Mouse (Mus musculus): ENCODE measurements around the gene Zfp526. TPM values are rescaled to one million over a fixed set of nuclear protein-coding genes. Genes with fewer than 3 reads are reported as not detected.
A peak's percentile ranks its signal among the peaks of the same experiment; 100 is the strongest.

Gene Zfp526
- total and polyA plus RNA-seq, 3 experiments, result 9.9 to 27.6 (median 20.8) TPM

DNA sequence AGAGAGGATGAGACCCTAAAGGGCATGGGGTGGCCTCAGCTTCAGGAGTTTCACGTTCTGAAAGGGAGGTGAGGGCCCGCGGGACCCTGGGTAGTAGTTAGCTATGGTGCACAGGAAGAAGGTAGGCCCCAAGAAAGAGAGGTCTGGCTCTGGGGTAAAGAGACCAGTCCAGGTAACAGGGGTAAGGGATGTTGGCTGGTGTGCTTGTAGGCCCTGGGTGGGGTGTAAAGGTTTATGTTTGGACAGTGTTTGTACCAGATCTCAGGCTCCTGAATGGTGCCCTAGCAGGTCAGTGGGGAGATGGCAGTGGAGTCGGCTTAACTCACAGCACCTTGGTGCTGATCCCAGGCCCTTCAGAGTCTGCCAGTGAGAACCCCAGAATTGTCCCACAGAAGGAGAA, 47.8 kb downstream of the Zfp526 start:
- peak overlapping the region; percentile 85 for H3K4me3 ChIP-seq (ENCODE audit: low read depth, low read length)
- peaks cover 74% of the 10 kb centered on the region for H3K4me1 ChIP-seq (ENCODE audit: insufficient read depth, low read depth, low read length)
- H3K27me3 ChIP-seq (ENCODE audit: insufficient read depth, low read length), result no peaks in the 10 kb centered on the region
- H3K36me3 ChIP-seq (replicated peaks), result peaks cover 45% of the 10 kb centered on the region
- TF ChIP-seq CTCF (IDR thresholded peaks at IDR 0.05; ENCODE audit: low read depth, low read length), result no peak
- DNase-seq (ENCODE audit: low spot score) (peak; percentile 5), ATAC-seq (ENCODE audit: extremely low read depth, insufficient number of reproducible peaks, low FRiP score, poor library complexity, severe bottlenecking) (no peak)
- no peaks in the 10 kb centered on the region for H3K9me3 ChIP-seq (replicated peaks)

DNA sequence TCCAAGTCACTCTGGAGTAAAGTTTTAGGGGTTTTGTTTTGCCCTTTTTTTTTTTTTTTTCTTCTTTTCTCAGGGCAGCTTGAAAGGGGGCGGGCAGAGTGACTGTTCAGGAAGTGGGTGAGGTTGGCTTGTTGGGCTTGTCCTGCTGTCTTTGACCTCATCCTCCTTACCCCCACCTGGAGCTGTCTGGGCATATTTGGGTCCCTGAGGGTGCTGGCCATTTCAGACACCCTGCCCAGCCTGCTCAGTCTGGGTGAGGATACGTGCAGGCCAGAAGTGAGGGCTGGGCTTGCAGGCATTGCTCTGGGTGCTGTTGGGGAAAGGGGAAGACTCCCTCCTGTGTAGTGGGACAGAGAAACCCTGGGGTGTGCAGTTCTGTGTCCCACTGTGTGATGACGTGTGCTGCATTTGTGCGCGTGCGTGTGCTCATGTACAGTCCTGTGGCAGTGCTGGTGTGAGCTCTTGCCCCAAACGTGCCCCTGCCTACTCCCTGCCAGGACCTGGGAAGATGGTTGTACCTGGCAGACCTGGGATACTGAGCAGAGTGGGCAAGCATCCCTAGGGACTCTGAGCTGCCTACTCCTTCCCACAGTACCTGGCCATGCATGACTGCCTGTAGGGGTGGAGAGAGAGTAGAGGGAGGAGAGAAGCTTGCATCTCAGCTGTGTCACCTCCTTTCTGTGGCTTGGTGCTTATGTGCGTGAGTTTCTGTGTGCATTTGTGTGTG, 48.5 kb downstream of the Zfp526 start:
- TF ChIP-seq CTCF (IDR thresholded peaks at IDR 0.05; ENCODE audit: low read depth, low read length) (no peak), GATA2 (IDR thresholded peaks at IDR 0.05; ENCODE audit: borderline replicate concordance, low read depth, low read length) (no peak), TAL1 (conservative IDR thresholded peaks at IDR 0.05; ENCODE audit: low read depth, low read length) (no peak), POLR2AphosphoS5 (IDR thresholded peaks at IDR 0.05; ENCODE audit: insufficient replicate concordance, low read depth, low read length) (no peak), GATA1 (IDR thresholded peaks at IDR 0.05; ENCODE audit: borderline replicate concordance, low read length) (no peak)
- ATAC-seq (ENCODE audit: extremely low read depth, insufficient number of reproducible peaks, low FRiP score, poor library complexity, severe bottlenecking) (no peak), DNase-seq (ENCODE audit: low spot score) (peak; percentile 14)
- H3K27me3 ChIP-seq (ENCODE audit: insufficient read depth, low read length), result no peaks in the 10 kb centered on the region
- H3K4me1 ChIP-seq (ENCODE audit: insufficient read depth, low read depth, low read length), result peaks cover 77% of the 10 kb centered on the region
- H3K4me3 ChIP-seq (ENCODE audit: low read depth, low read length), result peak overlapping the region; percentile 85; the same call in 1 of the 2 replicates
- H3K9me3 ChIP-seq (replicated peaks), result no peaks in the 10 kb centered on the region
- H3K36me3 ChIP-seq (replicated peaks), result peaks cover 50% of the 10 kb centered on the region

DNA sequence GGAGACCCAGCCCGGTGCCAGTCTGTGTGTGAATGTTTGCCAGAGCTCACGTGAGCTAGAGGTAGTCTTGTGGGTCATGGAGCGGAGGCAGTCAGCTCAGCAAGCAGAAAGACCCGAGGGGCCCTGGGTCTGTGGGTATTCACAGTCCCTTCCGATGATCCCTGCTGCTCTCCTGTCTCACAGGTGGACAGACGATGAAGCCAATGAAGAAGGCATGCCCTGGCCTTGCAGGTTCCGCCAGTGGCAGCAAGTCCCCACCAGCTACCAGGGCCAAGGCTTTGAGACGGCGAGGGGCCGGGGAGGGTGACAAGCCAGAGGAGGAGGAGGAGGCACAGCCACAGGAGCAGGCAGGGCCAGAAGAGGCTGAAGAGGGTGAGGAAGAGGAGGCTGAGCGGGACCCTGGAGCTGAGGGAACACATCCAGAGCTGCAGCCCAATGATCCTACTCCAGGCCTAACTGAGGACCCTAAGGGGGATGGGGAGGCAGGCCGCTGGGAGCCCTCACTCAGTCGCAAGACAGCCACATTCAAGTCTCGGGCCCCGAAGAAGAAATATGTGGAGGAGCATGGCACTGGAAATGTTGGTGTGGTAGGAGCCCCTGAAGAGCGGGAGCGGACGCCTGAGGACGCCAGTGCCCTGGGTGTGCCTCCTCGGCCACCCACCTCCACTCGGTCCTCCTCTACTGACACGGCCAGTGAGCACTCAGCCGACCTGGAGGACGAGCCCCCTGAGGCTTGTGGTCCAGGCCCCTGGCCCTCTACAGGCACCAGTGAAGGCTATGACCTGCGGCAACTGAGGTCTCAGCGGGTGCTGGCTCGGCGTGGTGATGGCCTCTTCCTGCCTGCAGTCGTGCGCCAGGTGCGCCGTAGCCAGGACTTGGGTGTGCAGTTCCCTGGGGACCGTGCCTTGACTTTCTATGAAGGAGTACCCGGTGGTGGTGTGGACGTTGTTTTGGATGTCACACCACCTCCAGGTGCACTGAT, 49.7 kb downstream of the Zfp526 start:
- ATAC-seq (ENCODE audit: extremely low read depth, insufficient number of reproducible peaks, low FRiP score, poor library complexity, severe bottlenecking) (no peak), DNase-seq (ENCODE audit: low spot score) (no peak)
- Histone ChIP-seq H3K4me1 (ENCODE audit: insufficient read depth, low read depth, low read length) (peaks cover 87% of the 10 kb centered on the region), H3K27me3 (ENCODE audit: insufficient read depth, low read length) (no peaks in the 10 kb centered on the region), H3K36me3 (replicated peaks) (peaks cover 63% of the 10 kb centered on the region), H3K4me3 (ENCODE audit: low read depth, low read length) (peak overlapping the region; percentile 31), H3K9me3 (replicated peaks) (no peaks in the 10 kb centered on the region)
- no peak for TF ChIP-seq CTCF (IDR thresholded peaks at IDR 0.05; ENCODE audit: low read depth, low read length)
- no peak for TF ChIP-seq GATA1 (IDR thresholded peaks at IDR 0.05; ENCODE audit: borderline replicate concordance, low read length)
- no peak for TF ChIP-seq POLR2AphosphoS5 (IDR thresholded peaks at IDR 0.05; ENCODE audit: insufficient replicate concordance, low read depth, low read length)
- TF ChIP-seq GATA2 (IDR thresholded peaks at IDR 0.05; ENCODE audit: borderline replicate concordance, low read depth, low read length), result no peak
- TF ChIP-seq TAL1 (conservative IDR thresholded peaks at IDR 0.05; ENCODE audit: low read depth, low read length), result no peak

DNA sequence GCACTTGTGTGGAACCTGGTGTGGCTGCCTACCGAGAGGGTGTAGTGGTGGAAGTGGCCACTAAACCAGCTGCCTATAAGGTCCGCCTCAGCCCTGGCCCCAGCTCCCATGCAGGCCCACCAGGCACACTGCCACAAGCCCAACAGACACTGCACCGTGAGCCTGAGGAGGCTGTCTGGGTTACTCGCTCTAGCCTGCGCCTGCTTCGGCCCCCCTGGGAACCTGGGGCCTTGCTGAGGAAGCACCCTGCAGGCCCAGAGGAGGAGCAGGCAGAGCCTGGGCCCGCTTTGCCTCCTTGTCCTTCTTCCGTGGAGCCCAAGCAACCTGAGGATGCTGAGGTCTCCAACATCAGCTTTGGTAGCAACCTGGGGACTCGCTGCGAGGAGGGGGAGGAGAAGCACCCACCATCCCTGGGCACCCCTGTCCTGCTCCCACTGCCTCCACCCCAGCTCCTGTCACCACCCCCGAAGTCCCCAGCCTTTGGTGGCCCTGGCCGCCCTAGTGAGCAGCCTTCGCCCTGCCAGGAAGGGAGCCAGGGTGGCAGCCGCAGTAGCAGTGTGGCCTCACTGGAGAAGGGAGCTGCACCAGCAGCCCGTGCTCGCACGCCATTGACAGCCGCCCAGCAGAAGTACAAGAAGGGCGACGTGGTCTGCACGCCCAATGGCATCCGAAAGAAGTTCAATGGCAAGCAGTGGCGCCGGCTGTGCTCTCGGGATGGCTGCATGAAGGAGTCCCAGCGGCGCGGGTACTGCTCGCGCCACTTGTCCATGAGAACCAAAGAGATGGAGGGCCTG, 50.6 kb downstream of the Zfp526 start:
- Histone ChIP-seq H3K9me3 (replicated peaks) (no peaks in the 10 kb centered on the region), H3K27me3 (ENCODE audit: insufficient read depth, low read length) (no peaks in the 10 kb centered on the region), H3K4me1 (ENCODE audit: insufficient read depth, low read depth, low read length) (peaks cover 88% of the 10 kb centered on the region), H3K36me3 (replicated peaks) (peaks cover 69% of the 10 kb centered on the region), H3K4me3 (ENCODE audit: low read depth, low read length) (peak overlapping the region; percentile 65)
- DNase-seq (ENCODE audit: low spot score) (no peak), ATAC-seq (ENCODE audit: extremely low read depth, insufficient number of reproducible peaks, low FRiP score, poor library complexity, severe bottlenecking) (no peak)
- TF ChIP-seq GATA2 (IDR thresholded peaks at IDR 0.05; ENCODE audit: borderline replicate concordance, low read depth, low read length) (no peak), TAL1 (conservative IDR thresholded peaks at IDR 0.05; ENCODE audit: low read depth, low read length) (no peak), GATA1 (IDR thresholded peaks at IDR 0.05; ENCODE audit: borderline replicate concordance, low read length) (no peak), POLR2AphosphoS5 (IDR thresholded peaks at IDR 0.05; ENCODE audit: insufficient replicate concordance, low read depth, low read length) (no peak), CTCF (IDR thresholded peaks at IDR 0.05; ENCODE audit: low read depth, low read length) (no peak)

DNA sequence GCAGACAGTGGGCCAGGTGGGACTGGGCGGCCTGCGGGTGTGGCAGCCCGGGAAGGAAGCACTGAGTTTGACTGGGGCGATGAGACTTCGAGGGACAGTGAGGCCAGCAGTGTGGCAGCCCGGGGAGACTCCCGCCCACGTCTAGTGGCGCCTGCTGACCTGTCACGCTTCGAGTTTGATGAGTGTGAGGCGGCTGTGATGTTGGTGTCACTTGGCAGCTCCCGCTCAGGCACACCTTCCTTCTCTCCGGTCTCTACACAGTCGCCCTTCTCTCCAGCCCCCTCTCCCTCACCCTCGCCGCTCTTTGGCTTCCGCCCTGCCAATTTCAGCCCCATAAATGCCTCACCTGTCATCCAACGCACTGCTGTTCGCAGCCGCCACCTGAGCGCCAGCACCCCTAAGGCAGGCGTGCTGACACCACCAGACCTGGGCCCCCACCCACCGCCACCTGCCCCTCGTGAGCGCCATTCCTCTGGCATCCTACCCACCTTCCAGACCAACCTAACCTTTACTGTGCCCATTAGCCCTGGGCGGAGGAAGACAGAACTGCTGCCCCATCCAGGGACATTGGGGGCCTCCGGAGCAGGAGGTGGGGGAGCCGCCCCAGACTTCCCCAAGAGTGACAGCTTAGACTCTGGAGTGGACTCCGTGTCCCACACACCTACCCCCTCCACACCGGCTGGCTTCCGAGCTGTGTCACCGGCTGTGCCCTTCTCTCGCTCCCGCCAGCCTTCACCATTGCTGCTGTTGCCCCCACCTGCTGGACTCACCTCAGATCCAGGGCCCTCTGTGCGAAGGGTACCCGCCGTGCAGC, 51.4 kb downstream of the Zfp526 start:
- H3K27me3 ChIP-seq (ENCODE audit: insufficient read depth, low read length), result no peaks in the 10 kb centered on the region
- ATAC-seq (ENCODE audit: extremely low read depth, insufficient number of reproducible peaks, low FRiP score, poor library complexity, severe bottlenecking), result no peak
- no peak for TF ChIP-seq GATA2 (IDR thresholded peaks at IDR 0.05; ENCODE audit: borderline replicate concordance, low read depth, low read length)
- TF ChIP-seq CTCF (IDR thresholded peaks at IDR 0.05; ENCODE audit: low read depth, low read length), result no peak
- no peak for TF ChIP-seq POLR2AphosphoS5 (IDR thresholded peaks at IDR 0.05; ENCODE audit: insufficient replicate concordance, low read depth, low read length)
- no peak for TF ChIP-seq GATA1 (IDR thresholded peaks at IDR 0.05; ENCODE audit: borderline replicate concordance, low read length)
- no peak for TF ChIP-seq TAL1 (conservative IDR thresholded peaks at IDR 0.05; ENCODE audit: low read depth, low read length)
- H3K4me1 ChIP-seq (ENCODE audit: insufficient read depth, low read depth, low read length), result peaks cover 92% of the 10 kb centered on the region
- peak overlapping the region; percentile 65; the same call in 1 of the 2 replicates for H3K4me3 ChIP-seq (ENCODE audit: low read depth, low read length)
- no peaks in the 10 kb centered on the region for H3K9me3 ChIP-seq (replicated peaks)
- DNase-seq (ENCODE audit: low spot score), result no peak
- peaks cover 75% of the 10 kb centered on the region for H3K36me3 ChIP-seq (replicated peaks)

Measured in G1E (cell line).